Comparison of ENCODE assay signal across 10 mouse cellular contexts in the genomic region with DNA sequence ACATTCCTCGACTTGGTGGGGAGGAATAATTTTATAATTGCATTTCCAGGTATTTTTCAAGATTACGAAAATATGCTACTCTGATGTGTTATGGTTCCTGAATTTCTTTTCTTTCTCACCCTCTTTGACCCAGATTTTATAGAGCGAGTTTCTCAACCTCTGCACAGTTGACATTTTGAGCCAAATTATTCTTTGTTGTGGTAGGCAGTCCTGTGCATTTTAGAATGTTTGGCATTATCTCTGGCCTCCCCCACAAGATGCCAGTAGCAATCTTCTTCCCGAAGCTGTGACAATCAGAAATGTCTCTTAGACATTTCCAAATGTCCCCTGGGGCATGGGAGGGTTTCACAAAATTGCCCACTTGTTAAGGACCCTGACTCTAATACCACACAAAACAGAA. TPM values are rescaled to one million over a fixed set of nuclear protein-coding genes. Genes with fewer than 3 reads are reported as not detected.
DNase-seq lines count a peak whose midpoint lies in the region; ATAC-seq and TF ChIP-seq lines count a peak whose summit lies in the region.
"Had no signal": no experiment of that assay in that cellular context is flagged by ENCODE, and none has a peak within 500 bp of the region (broad histone marks: within the 10 kb centered on the region; RNA-seq: fewer than 3 reads in every experiment).

No protein-coding gene starts in this region.

- TF ChIP-seq CTCF in hindbrain, postnatal 0 days (IDR thresholded peaks at IDR 0.05; ENCODE audit: low read depth) = no peak

- H3K9me3 ChIP-seq in kidney, embryonic 16.5 days (ENCODE audit: low read length) = no peaks in the 10 kb centered on the region
- H3K9me3 ChIP-seq in kidney, embryonic 14.5 days (ENCODE audit: control insufficient read depth, low read length) = no peaks in the 10 kb centered on the region
- H3K9me3 ChIP-seq in forebrain, embryonic 10.5 days = no peaks in the 10 kb centered on the region
- H3K9me3 ChIP-seq in hindbrain, postnatal 0 days (ENCODE audit: low read length) = no peaks in the 10 kb centered on the region

- H3K4me3 ChIP-seq in kidney, embryonic 16.5 days (ENCODE audit: low read length) = no peak overlapping the region
- no peak overlapping the region for H3K4me3 ChIP-seq in kidney, embryonic 14.5 days (ENCODE audit: low read length)
- H3K4me3 ChIP-seq in forebrain, embryonic 10.5 days = peak overlapping the region; percentile 94; the same call in 1 of the 2 replicates
- H3K4me3 ChIP-seq in hindbrain, postnatal 0 days (ENCODE audit: low read length) = peak overlapping the region; percentile 11
- peak overlapping the region; percentile 100 for H3K4me3 ChIP-seq in myocyte

- WGBS in kidney, embryonic 16.5 days = 84% methylated on average over 4 of the region's 4 CpGs
- 81% methylated on average over 4 of the region's 4 CpGs for WGBS in kidney, embryonic 14.5 days
- 83% methylated on average over 4 of the region's 4 CpGs for WGBS in forebrain, embryonic 10.5 days
- 70% methylated on average over 4 of the region's 4 CpGs for WGBS in hindbrain, postnatal 0 days

- peaks cover 28% of the 10 kb centered on the region for H3K4me1 ChIP-seq in kidney, embryonic 16.5 days (ENCODE audit: insufficient read depth, low read length)
- peaks cover 12% of the 10 kb centered on the region; the same call in 1 of the 2 replicates for H3K4me1 ChIP-seq in kidney, embryonic 14.5 days (ENCODE audit: control insufficient read depth, insufficient read depth, low read length)
- peaks cover 77% of the 10 kb centered on the region for H3K4me1 ChIP-seq in forebrain, embryonic 10.5 days
- H3K4me1 ChIP-seq in hindbrain, postnatal 0 days (ENCODE audit: insufficient read depth, low read length) = peaks cover 14% of the 10 kb centered on the region; the same call in 1 of the 2 replicates

- no peak for ATAC-seq in kidney, embryonic 16.5 days (ENCODE audit: low FRiP score, low TSS enrichment)
- no peak for ATAC-seq in kidney, embryonic 14.5 days (ENCODE audit: low FRiP score, low TSS enrichment)
- ATAC-seq in hindbrain, postnatal 0 days = no peak
- ATAC-seq in megakaryocyte progenitor cell, adult 5-6 weeks (replicated peaks; ENCODE audit: poor library complexity) = no peak

- H3K27ac ChIP-seq in kidney, embryonic 16.5 days (ENCODE audit: low read length) = no peak overlapping the region
- H3K27ac ChIP-seq in kidney, embryonic 14.5 days (ENCODE audit: low read depth, low read length) = no peak overlapping the region
- no peak overlapping the region for H3K27ac ChIP-seq in forebrain, embryonic 10.5 days
- no peak overlapping the region for H3K27ac ChIP-seq in hindbrain, postnatal 0 days

- no peaks in the 10 kb centered on the region for H3K27me3 ChIP-seq in kidney, embryonic 16.5 days (ENCODE audit: insufficient read depth, low read length)
- H3K27me3 ChIP-seq in kidney, embryonic 14.5 days (ENCODE audit: control insufficient read depth, insufficient read depth, low read length) = no peaks in the 10 kb centered on the region
- H3K27me3 ChIP-seq in forebrain, embryonic 10.5 days (ENCODE audit: poor library complexity, severe bottlenecking) = peaks cover 4% of the 10 kb centered on the region; the same call in 1 of the 2 replicates
- no peaks in the 10 kb centered on the region for H3K27me3 ChIP-seq in hindbrain, postnatal 0 days (ENCODE audit: insufficient read depth, low read length)
- H3K27me3 ChIP-seq in myocyte (ENCODE audit: control insufficient read depth, insufficient read depth, insufficient read length) = no peaks in the 10 kb centered on the region

- no peak overlapping the region for H3ac ChIP-seq in myocyte (ENCODE audit: control insufficient read depth, insufficient read length)

- H3K4me2 ChIP-seq in kidney, embryonic 16.5 days (replicated peaks; ENCODE audit: low read depth, low read length) = 0 out of 2 replicates have a peak overlapping the region, but pooled peaks have one; percentile 5
- no peak overlapping the region for H3K4me2 ChIP-seq in kidney, embryonic 14.5 days (replicated peaks; ENCODE audit: low read depth, low read length)
- peak overlapping the region; percentile 83 for H3K4me2 ChIP-seq in hindbrain, postnatal 0 days (ENCODE audit: low read depth, low read length)
- peak overlapping the region; percentile 98 for H3K4me2 ChIP-seq in myocyte (ENCODE audit: low read depth)

- DNase-seq in forebrain, embryonic 10.5 days (ENCODE audit: extremely low spot score, low spot score) = no peak
- DNase-seq in hindbrain, postnatal 0 days (ENCODE audit: low spot score) = no peak
- no peak for DNase-seq in layer of hippocampus, postnatal 25 days (ENCODE audit: extremely low spot score in 1 of 2, low spot score in 1 of 2)
- DNase-seq in ovary, postnatal 10 days (ENCODE audit: low spot score) = no peak
- DNase-seq: kidney, adult 11 months; right cerebral cortex, adult 18-20 months had no signal

- TF ChIP-seq POLR2A in myocyte (IDR thresholded peaks at IDR 0.05; ENCODE audit: insufficient read length, low read depth) = no peak

- no peak overlapping the region for H3K9ac ChIP-seq in kidney, embryonic 16.5 days (replicated peaks; ENCODE audit: low read length)
- no peak overlapping the region for H3K9ac ChIP-seq in kidney, embryonic 14.5 days (ENCODE audit: low read depth, low read length)
- H3K9ac ChIP-seq in hindbrain, postnatal 0 days (replicated peaks; ENCODE audit: low read length) = no peak overlapping the region

- peaks cover 59% of the 10 kb centered on the region for H3K79me2 ChIP-seq in myocyte (ENCODE audit: control insufficient read depth, insufficient read depth)

- H3K36me3 ChIP-seq in kidney, embryonic 16.5 days (ENCODE audit: insufficient read depth, low read length) = no peaks in the 10 kb centered on the region
- peaks cover 10% of the 10 kb centered on the region; the same call in 1 of the 2 replicates for H3K36me3 ChIP-seq in kidney, embryonic 14.5 days (ENCODE audit: control insufficient read depth, insufficient read depth, low read length)
- peaks cover 33% of the 10 kb centered on the region for H3K36me3 ChIP-seq in forebrain, embryonic 10.5 days (replicated peaks)
- no peaks in the 10 kb centered on the region for H3K36me3 ChIP-seq in hindbrain, postnatal 0 days (ENCODE audit: insufficient read depth, low read length)
- H3K36me3 ChIP-seq in myocyte (ENCODE audit: control insufficient read depth, insufficient read depth) = peaks cover 11% of the 10 kb centered on the region

TF ChIP-seq in myocyte, 11 proteins besides CTCF, POLR2A, EP300 and RAD21:
- TF ChIP-seq CEBPB (IDR thresholded peaks at IDR 0.05; ENCODE audit: insufficient read depth, poor library complexity, severe bottlenecking) (no peak), POLR2AphosphoS2 (IDR thresholded peaks at IDR 0.05; ENCODE audit: insufficient read length, low read depth) (no peak), TCF3 (IDR thresholded peaks at IDR 0.05; ENCODE audit: insufficient read length, low read depth) (no peak), E2F4 (IDR thresholded peaks at IDR 0.05; ENCODE audit: insufficient read depth) (no peak), MYOD1 (IDR thresholded peaks at IDR 0.05; ENCODE audit: control insufficient read depth in 1 of 3, insufficient read length in 2 of 3, low read depth in 2 of 3) (no peak), SRF (IDR thresholded peaks at IDR 0.05; ENCODE audit: control insufficient read depth, insufficient read length, low read depth) (no peak), REST (IDR thresholded peaks at IDR 0.05; ENCODE audit: insufficient read depth, insufficient read length) (no peak), MYOG (IDR thresholded peaks at IDR 0.05; ENCODE audit: control insufficient read depth in 1 of 3, insufficient read depth in 1 of 3, insufficient read length in 2 of 3, low read depth in 2 of 3) (no peak), MAX (IDR thresholded peaks at IDR 0.05; ENCODE audit: low read depth) (no peak), TCF12 (IDR thresholded peaks at IDR 0.05; ENCODE audit: insufficient read depth, poor library complexity, severe bottlenecking) (no peak), USF1 (IDR thresholded peaks at IDR 0.05; ENCODE audit: low read depth) (no peak)

RNA-seq across cellular contexts. Expression of a gene that starts 3.5 kb away (rescaled TPM):
- 13.4 and 15.1 TPM in 2 replicates for polyA plus RNA-seq in kidney, embryonic 16.5 days (2015; fragmentation: Nextera tagmentation; extraction: Ambion mirVana)
- polyA plus RNA-seq in kidney, embryonic 14.5 days (2014; fragmentation: Nextera tagmentation; extraction: Ambion mirVana) = 14.5 and 15.3 TPM in 2 replicates
- 17.9 and 19.0 TPM in 2 replicates for polyA plus RNA-seq in forebrain, embryonic 10.5 days (2016; fragmentation: Nextera tagmentation; extraction: Ambion mirVana)
- 33.2 and 44.7 TPM in 2 replicates for total RNA-seq in hindbrain, postnatal 0 days (2014; rRNA removed)
- 26.3 and 30.2 TPM in 2 replicates for polyA plus RNA-seq in hindbrain, postnatal 0 days (2015; fragmentation: Nextera tagmentation; extraction: Ambion mirVana)
- 27.7 TPM for polyA plus RNA-seq in myocyte (2012; fragmentation: generic; extraction: Trizol)
- total RNA-seq in layer of hippocampus, postnatal 25 days (2021) = 10 to 100 TPM; 51.3 to 51.5 TPM
- 20.1 and 21.1 TPM in 2 replicates for total RNA-seq in megakaryocyte progenitor cell, adult 5-6 weeks (2015)
- total RNA-seq in megakaryocyte progenitor cell, adult 5-6 weeks (2017) = 36.8 and 39.1 TPM in 2 replicates

RNA-seq across cellular contexts. Expression of a gene that starts 25.3 kb away (rescaled TPM):
- polyA plus RNA-seq in kidney, embryonic 16.5 days (2015; fragmentation: Nextera tagmentation; extraction: Ambion mirVana) = 13.5 and 13.6 TPM in 2 replicates
- 12.1 and 13.1 TPM in 2 replicates for polyA plus RNA-seq in kidney, embryonic 14.5 days (2014; fragmentation: Nextera tagmentation; extraction: Ambion mirVana)
- polyA plus RNA-seq in forebrain, embryonic 10.5 days (2016; fragmentation: Nextera tagmentation; extraction: Ambion mirVana) = 28.7 and 28.8 TPM in 2 replicates
- total RNA-seq in hindbrain, postnatal 0 days (2014; rRNA removed) = 33.2 and 43.7 TPM in 2 replicates
- 33.7 and 33.9 TPM in 2 replicates for polyA plus RNA-seq in hindbrain, postnatal 0 days (2015; fragmentation: Nextera tagmentation; extraction: Ambion mirVana)
- polyA plus RNA-seq in myocyte (2012; fragmentation: generic; extraction: Trizol) = 2.2 TPM
- 10 to 100 TPM; 25.2 to 28.3 TPM for total RNA-seq in layer of hippocampus, postnatal 25 days (2021)
- 7.7 and 12.8 TPM in 2 replicates for total RNA-seq in megakaryocyte progenitor cell, adult 5-6 weeks (2015)
- total RNA-seq in megakaryocyte progenitor cell, adult 5-6 weeks (2017) = 7.2 and 7.6 TPM in 2 replicates

RNA-seq across cellular contexts. Expression of a gene that starts 57.8 kb away (rescaled TPM):
- 3.7 and 4.4 TPM in 2 replicates for polyA plus RNA-seq in kidney, embryonic 16.5 days (2015; fragmentation: Nextera tagmentation; extraction: Ambion mirVana)
- polyA plus RNA-seq in kidney, embryonic 14.5 days (2014; fragmentation: Nextera tagmentation; extraction: Ambion mirVana) = 4.4 and 4.6 TPM in 2 replicates
- polyA plus RNA-seq in forebrain, embryonic 10.5 days (2016; fragmentation: Nextera tagmentation; extraction: Ambion mirVana) = 2.5 and 3.1 TPM in 2 replicates
- total RNA-seq in hindbrain, postnatal 0 days (2014; rRNA removed) = 6.3 and 7.0 TPM in 2 replicates
- polyA plus RNA-seq in hindbrain, postnatal 0 days (2015; fragmentation: Nextera tagmentation; extraction: Ambion mirVana) = 4.2 and 4.8 TPM in 2 replicates
- polyA plus RNA-seq in myocyte (2012; fragmentation: generic; extraction: Trizol) = 0.12 TPM
- 1 to 10 TPM; 2.5 to 2.8 TPM for total RNA-seq in layer of hippocampus, postnatal 25 days (2021)
- 0.05 TPM in 1 of 2 replicates, not detected in the other for total RNA-seq in megakaryocyte progenitor cell, adult 5-6 weeks (2015)
- total RNA-seq in megakaryocyte progenitor cell, adult 5-6 weeks (2017) = 0.10 TPM in 1 of 2 replicates, not detected in the other

Comparison
In these comparisons a context has a peak if more than half of its experiments do, and no peak if none do; other contexts are left out.
1. H3K4me3 ChIP-seq: peak in forebrain, embryonic 10.5 days (single experiment), hindbrain, postnatal 0 days (single experiment) and myocyte (single experiment); none in kidney, embryonic 16.5 days (single experiment) and kidney, embryonic 14.5 days (single experiment).